Mouse (Mus musculus) spleen, adult 12 weeks (tissue): ENCODE measurements around the gene Smim22.
A peak's percentile ranks its signal among the peaks of the same experiment; 100 is the strongest.

Source experiments
- DNase-seq: peaks from one replicate; pipeline ENCODE4 v3.0.0; 2022; ENCODE audit warnings: low spot score

The Smim22 gene

GRCm38 (mm10) chr16:5007067-5007466 is at the start of gene Smim22:
TSS of gene Smim22 (plus strand) at chr16:5007288.
- no peak for DNase-seq

- no peak for DNase-seq
Observed at GRCm38 (mm10) chr16:4957446-4957845, 49.6 kb upstream of the Smim22 start.

- DNase-seq, result no peak
Observed at GRCm38 (mm10) chr16:4960260-4960659, 46.8 kb upstream of the Smim22 start.

- no peak for DNase-seq
Observed at GRCm38 (mm10) chr16:4963346-4963745, 43.7 kb upstream of the Smim22 start.

- DNase-seq, result peak; percentile 90
Observed at GRCm38 (mm10) chr16:4963797-4964709, 43.0 kb upstream of the Smim22 start, which contains the start of gene Anks3. TSS of gene Anks3 (minus strand) at chr16:4964205.

GRCm38 (mm10) chr16:4964731-4965391 is 42.2 kb upstream of the Smim22 start:
- no peak for DNase-seq

- no peak for DNase-seq
Observed at GRCm38 (mm10) chr16:4965392-4966129, 41.5 kb upstream of the Smim22 start.

GRCm38 (mm10) chr16:4968426-4968825 is 38.7 kb upstream of the Smim22 start:
- DNase-seq, result no peak

- no peak for DNase-seq
Observed at GRCm38 (mm10) chr16:4969055-4969843, 37.8 kb upstream of the Smim22 start.

GRCm38 (mm10) chr16:4971626-4972025 is 35.5 kb upstream of the Smim22 start:
- no peak for DNase-seq

GRCm38 (mm10) chr16:4974521-4974920 is 32.6 kb upstream of the Smim22 start:
- DNase-seq, result no peak

GRCm38 (mm10) chr16:4976180-4976579 is 30.9 kb upstream of the Smim22 start:
- no peak for DNase-seq

GRCm38 (mm10) chr16:4978275-4979051 is 28.6 kb upstream of the Smim22 start:
- no peak for DNase-seq

GRCm38 (mm10) chr16:4979755-4980380 is 27.2 kb upstream of the Smim22 start:
- no peak for DNase-seq

- no peak for DNase-seq
Observed at GRCm38 (mm10) chr16:4984717-4985116, 22.4 kb upstream of the Smim22 start.

GRCm38 (mm10) chr16:4993276-4993675 is 13.8 kb upstream of the Smim22 start:
- no peak for DNase-seq

- no peak for DNase-seq
Observed at GRCm38 (mm10) chr16:4997553-4997952, 9.5 kb upstream of the Smim22 start, which contains the start of gene Sept12. TSS of gene Sept12 (minus strand) at chr16:4997852.

- no peak for DNase-seq
Observed at GRCm38 (mm10) chr16:4998984-4999383, 8.1 kb upstream of the Smim22 start.

GRCm38 (mm10) chr16:5000611-5001010 is 6.5 kb upstream of the Smim22 start:
- no peak for DNase-seq

GRCm38 (mm10) chr16:5007492-5007891 is 404 bp downstream of the Smim22 start:
- no peak for DNase-seq
